Mouse (Mus musculus): Measurements from ENCODE around the gene H2-T23.
"Not testable (repeated sequence)": the region's sequence is repeated elsewhere in the genome, so short reads cannot be mapped to it uniquely, and the experiment has no call there.

H2-T23 gene

GRCm38 (mm10) chr17:36032351-36032875 lies at the start of gene H2-T23:
Gene H2-T23 (minus strand): TSS chr17:36032855.
- not testable (repeated sequence) for DNase-seq

GRCm38 (mm10) chr17:36081901-36082300 lies 49.2 kb upstream of the H2-T23 start:
- DNase-seq, result not testable (repeated sequence)

GRCm38 (mm10) chr17:36060829-36061228 lies 28.2 kb upstream of the H2-T23 start:
- peak; percentile 55 for DNase-seq

GRCm38 (mm10) chr17:36058362-36058761 lies 25.7 kb upstream of the H2-T23 start, which contains the start of gene Gm11127:
Gene Gm11127 (minus strand): TSS chr17:36058371.
- DNase-seq, result not testable (repeated sequence)

- not testable (repeated sequence) for DNase-seq
Observed at GRCm38 (mm10) chr17:36057927-36058326, 25.3 kb upstream of the H2-T23 start.

GRCm38 (mm10) chr17:36043286-36043685 lies 10.6 kb upstream of the H2-T23 start:
- DNase-seq, result no peak

- peak; percentile 52 for DNase-seq
Observed at GRCm38 (mm10) chr17:36042610-36043169, 10.0 kb upstream of the H2-T23 start, which contains the start of the genes H2-T22 and Gm6034. Gene H2-T22 (minus strand): TSS chr17:36042747. Gene Gm6034 (plus strand): TSS chr17:36042961.

GRCm38 (mm10) chr17:36042055-36042454 lies 9.4 kb upstream of the H2-T23 start:
- not testable (repeated sequence) for DNase-seq

- not testable (repeated sequence) for DNase-seq
Observed at GRCm38 (mm10) chr17:36040604-36041003, 7.9 kb upstream of the H2-T23 start.

GRCm38 (mm10) chr17:36036126-36036525 lies 3.5 kb upstream of the H2-T23 start:
- not testable (repeated sequence) for DNase-seq

- DNase-seq, result peak; percentile 32
Observed at GRCm38 (mm10) chr17:36035010-36035638, 2.5 kb upstream of the H2-T23 start.

- DNase-seq, result not testable (repeated sequence)
Observed at GRCm38 (mm10) chr17:36034524-36034923, 1.9 kb upstream of the H2-T23 start.

- DNase-seq, result peak; percentile 27
Observed at GRCm38 (mm10) chr17:36031583-36032331, 898 bp downstream of the H2-T23 start.

- DNase-seq, result not testable (repeated sequence)
Observed at GRCm38 (mm10) chr17:36030703-36031582, 1.7 kb downstream of the H2-T23 start.

GRCm38 (mm10) chr17:36030046-36030702 lies 2.5 kb downstream of the H2-T23 start:
- DNase-seq, result not testable (repeated sequence)

GRCm38 (mm10) chr17:36028879-36029619 lies 3.6 kb downstream of the H2-T23 start:
- no peak for DNase-seq

GRCm38 (mm10) chr17:36027663-36028062 lies 5.0 kb downstream of the H2-T23 start:
- DNase-seq, result no peak

- no peak for DNase-seq
Observed at GRCm38 (mm10) chr17:36025901-36026300, 6.8 kb downstream of the H2-T23 start.

- no peak for DNase-seq
Observed at GRCm38 (mm10) chr17:36025197-36025596, 7.5 kb downstream of the H2-T23 start.

- no peak for DNase-seq
Observed at GRCm38 (mm10) chr17:36023710-36024654, 8.7 kb downstream of the H2-T23 start.
